Mouse (Mus musculus): ENCODE results near the gene Slc30a4.

The Slc30a4 gene

GRCm38 (mm10) chr2:122702181-122703036, at the start of gene Slc30a4:
Gene Slc30a4, minus strand, starts transcription at chr2:122702663.
- DNase-seq (ENCODE audit: low spot score in 2 of 2): peak in 1 of 2 experiments; percentile 60

GRCm38 (mm10) chr2:122746461-122746860, 44.0 kb upstream of the Slc30a4 start:
- DNase-seq (ENCODE audit: low spot score in 2 of 2): no peak

GRCm38 (mm10) chr2:122739023-122739422, 36.6 kb upstream of the Slc30a4 start:
- no peak for DNase-seq (ENCODE audit: low spot score in 2 of 2)

GRCm38 (mm10) chr2:122737894-122738830, 35.7 kb upstream of the Slc30a4 start, which contains the start of gene Bloc1s6:
Gene Bloc1s6, plus strand, starts transcription at chr2:122738503.
- peak; percentile 87 to 94 for DNase-seq (ENCODE audit: low spot score in 2 of 2)

GRCm38 (mm10) chr2:122731456-122731855, 29.0 kb upstream of the Slc30a4 start:
- DNase-seq (ENCODE audit: low spot score in 2 of 2): no peak

- no peak for DNase-seq (ENCODE audit: low spot score in 2 of 2)
These were observed 23.1 kb upstream of the Slc30a4 start for GRCm38 (mm10) chr2:122725604-122726003.

GRCm38 (mm10) chr2:122720564-122720963, 18.1 kb upstream of the Slc30a4 start:
- no peak for DNase-seq (ENCODE audit: low spot score in 2 of 2)

GRCm38 (mm10) chr2:122719232-122719631, 16.8 kb upstream of the Slc30a4 start:
- no peak for DNase-seq (ENCODE audit: low spot score in 2 of 2)

GRCm38 (mm10) chr2:122716301-122716842, 13.9 kb upstream of the Slc30a4 start:
- DNase-seq (ENCODE audit: low spot score in 2 of 2): no peak

GRCm38 (mm10) chr2:122715148-122715692, 12.8 kb upstream of the Slc30a4 start:
- DNase-seq (ENCODE audit: low spot score in 2 of 2): no peak

- DNase-seq (ENCODE audit: low spot score in 2 of 2): no peak
These were observed 10.4 kb upstream of the Slc30a4 start for GRCm38 (mm10) chr2:122712848-122713247.

- no peak for DNase-seq (ENCODE audit: low spot score in 2 of 2)
These were observed 9.4 kb upstream of the Slc30a4 start for GRCm38 (mm10) chr2:122711911-122712310.

GRCm38 (mm10) chr2:122709156-122709555, 6.7 kb upstream of the Slc30a4 start:
- no peak for DNase-seq (ENCODE audit: low spot score in 2 of 2)

- DNase-seq (ENCODE audit: low spot score in 2 of 2): no peak
These were observed 5.6 kb upstream of the Slc30a4 start for GRCm38 (mm10) chr2:122708080-122708479.

- DNase-seq (ENCODE audit: low spot score in 2 of 2): no peak
These were observed 2.1 kb upstream of the Slc30a4 start for GRCm38 (mm10) chr2:122704572-122704971.

GRCm38 (mm10) chr2:122701871-122702180, 637 bp downstream of the Slc30a4 start:
- DNase-seq (ENCODE audit: low spot score in 2 of 2): no peak

- DNase-seq (ENCODE audit: low spot score in 2 of 2): no peak
These were observed 1.5 kb downstream of the Slc30a4 start for GRCm38 (mm10) chr2:122701012-122701411.

- no peak for DNase-seq (ENCODE audit: low spot score in 2 of 2)
These were observed 4.9 kb downstream of the Slc30a4 start for GRCm38 (mm10) chr2:122697526-122697925.

GRCm38 (mm10) chr2:122686665-122687064, 15.8 kb downstream of the Slc30a4 start:
- DNase-seq (ENCODE audit: low spot score in 2 of 2): no peak

GRCm38 (mm10) chr2:122683641-122684040, 18.8 kb downstream of the Slc30a4 start:
- DNase-seq (ENCODE audit: low spot score in 2 of 2): no peak

- DNase-seq (ENCODE audit: low spot score in 2 of 2): no peak
These were observed 19.9 kb downstream of the Slc30a4 start for GRCm38 (mm10) chr2:122682520-122682919.

All from left cerebral cortex, adult 9 months (tissue).